In genomic region chr7:144942744-144943135, GRCm38 (mm10) we compare ENCODE assay signal across 8 mouse cellular contexts. TPM values are rescaled to one million over a fixed set of nuclear protein-coding genes. Genes with fewer than 3 reads are reported as not detected.
DNase-seq lines count a peak whose midpoint lies in the region; ATAC-seq and TF ChIP-seq lines count a peak whose summit lies in the region.

No protein-coding gene starts in this region.

- H3K4me1 ChIP-seq in heart, embryonic 14.5 days (ENCODE audit: control insufficient read depth in 2 of 2, insufficient read depth in 2 of 2, low read length in 2 of 2): peaks cover 18% of the 10 kb centered on the region in 2 experiments
- H3K4me1 ChIP-seq in embryonic facial prominence, embryonic 11.5 days (ENCODE audit: control insufficient read depth, insufficient read depth, low read length): no peaks in the 10 kb centered on the region
- H3K4me1 ChIP-seq in kidney, embryonic 16.5 days (ENCODE audit: insufficient read depth, low read length): peaks cover 24% of the 10 kb centered on the region
- peaks cover 13% of the 10 kb centered on the region for H3K4me1 ChIP-seq in midbrain, postnatal 0 days (ENCODE audit: insufficient read depth, low read length)

- DNase-seq in heart, postnatal 25 days (ENCODE audit: low spot score): no peak
- DNase-seq in embryonic facial prominence, embryonic 11.5 days (ENCODE audit: low spot score): peak; percentile 44
- DNase-seq in midbrain, postnatal 0 days (ENCODE audit: low spot score): no peak
- DNase-seq in spleen, adult 12 weeks (ENCODE audit: low spot score): no peak
- no peak for DNase-seq in urinary bladder, postnatal 25 days (ENCODE audit: low spot score)
- DNase-seq in frontal cortex, postnatal 10 days (ENCODE audit: low spot score in 2 of 2): no peak

- H3K9ac ChIP-seq in heart, embryonic 14.5 days (ENCODE audit: low read length): peak overlapping the region; percentile 59
- peak overlapping the region; percentile 67 for H3K9ac ChIP-seq in embryonic facial prominence, embryonic 11.5 days (replicated peaks; ENCODE audit: low read length)
- peak overlapping the region; percentile 67 for H3K9ac ChIP-seq in kidney, embryonic 16.5 days (replicated peaks; ENCODE audit: low read length)
- no peak overlapping the region for H3K9ac ChIP-seq in midbrain, postnatal 0 days (replicated peaks; ENCODE audit: low read length, poor library complexity, severe bottlenecking)

- H3K9me3 ChIP-seq in heart, embryonic 14.5 days (ENCODE audit: control insufficient read depth, low read length): no peaks in the 10 kb centered on the region
- H3K9me3 ChIP-seq in embryonic facial prominence, embryonic 11.5 days (replicated peaks; ENCODE audit: control insufficient read depth, low read length): no peaks in the 10 kb centered on the region
- H3K9me3 ChIP-seq in kidney, embryonic 16.5 days (ENCODE audit: low read length): no peaks in the 10 kb centered on the region
- no peaks in the 10 kb centered on the region for H3K9me3 ChIP-seq in midbrain, postnatal 0 days (ENCODE audit: low read length)

- no peak for ATAC-seq in heart, embryonic 14.5 days (ENCODE audit: insufficient number of reproducible peaks, insufficient read depth, low FRiP score, low read depth)
- ATAC-seq in embryonic facial prominence, embryonic 11.5 days (replicated peaks; ENCODE audit: insufficient number of reproducible peaks, low FRiP score, low TSS enrichment, low read depth): no peak
- ATAC-seq in kidney, embryonic 16.5 days (ENCODE audit: low FRiP score, low TSS enrichment): no peak
- ATAC-seq in midbrain, postnatal 0 days (ENCODE audit: low FRiP score): no peak

- peak overlapping the region; percentile 78 to 96; a peak in 3 of 4 replicates for H3K27ac ChIP-seq in heart, embryonic 14.5 days (replicated peaks in 1 of 2; ENCODE audit: control insufficient read depth in 1 of 2, insufficient read depth in 1 of 2, low read depth in 2 of 2, low read length in 2 of 2)
- H3K27ac ChIP-seq in embryonic facial prominence, embryonic 11.5 days (replicated peaks; ENCODE audit: low read depth, low read length): peak overlapping the region; percentile 86
- H3K27ac ChIP-seq in kidney, embryonic 16.5 days (ENCODE audit: low read length): peak overlapping the region; percentile 98
- H3K27ac ChIP-seq in midbrain, postnatal 0 days (ENCODE audit: low read depth, low read length): no peak overlapping the region

- H3K27me3 ChIP-seq in heart, embryonic 14.5 days (ENCODE audit: control insufficient read depth, insufficient read depth, low read length): no peaks in the 10 kb centered on the region
- H3K27me3 ChIP-seq in embryonic facial prominence, embryonic 11.5 days (ENCODE audit: control insufficient read depth, insufficient read depth, low read length): no peaks in the 10 kb centered on the region
- no peaks in the 10 kb centered on the region for H3K27me3 ChIP-seq in kidney, embryonic 16.5 days (ENCODE audit: insufficient read depth, low read length)
- peaks cover 37% of the 10 kb centered on the region for H3K27me3 ChIP-seq in midbrain, postnatal 0 days (ENCODE audit: insufficient read depth, low read length)

- H3K4me3 ChIP-seq in heart, embryonic 14.5 days (ENCODE audit: control insufficient read depth in 1 of 2, insufficient read depth in 1 of 2, low read depth in 1 of 2, low read length in 2 of 2): peak overlapping the region; percentile 39 to 74
- H3K4me3 ChIP-seq in embryonic facial prominence, embryonic 11.5 days (ENCODE audit: low read depth, low read length): peak overlapping the region; percentile 36
- peak overlapping the region; percentile 85 for H3K4me3 ChIP-seq in kidney, embryonic 16.5 days (ENCODE audit: low read length)
- H3K4me3 ChIP-seq in midbrain, postnatal 0 days (ENCODE audit: low read depth, low read length): peak overlapping the region; percentile 47

- intact Hi-C loops in heart, postnatal 25 days (cut with DNase I): loop anchor here (2.0 to 5.0 kb wide), 2 partner anchors 55 to 88 kb away; no protein-coding TSS in a partner anchor

- no peak for TF ChIP-seq CTCF in midbrain, postnatal 0 days (IDR thresholded peaks at IDR 0.05)

- 1% methylated on average over 20 of the region's 20 CpGs for WGBS in heart, embryonic 14.5 days
- under 1% methylated on average over 20 of the region's 20 CpGs for WGBS in embryonic facial prominence, embryonic 11.5 days
- 0% methylated on average over 20 of the region's 20 CpGs for WGBS in kidney, embryonic 16.5 days
- WGBS in midbrain, postnatal 0 days: under 1% methylated on average over 20 of the region's 20 CpGs

- peak overlapping the region; percentile 94 for H3K4me2 ChIP-seq in heart, embryonic 14.5 days (ENCODE audit: low read length)
- H3K4me2 ChIP-seq in embryonic facial prominence, embryonic 11.5 days (ENCODE audit: low read depth, low read length): peak overlapping the region; percentile 76
- H3K4me2 ChIP-seq in kidney, embryonic 16.5 days (replicated peaks; ENCODE audit: low read depth, low read length): peak overlapping the region; percentile 96
- peak overlapping the region; percentile 93 for H3K4me2 ChIP-seq in midbrain, postnatal 0 days (ENCODE audit: low read depth, low read length, poor library complexity, severe bottlenecking)

- H3K36me3 ChIP-seq in heart, embryonic 14.5 days (ENCODE audit: control insufficient read depth, insufficient read depth, low read length): no peaks in the 10 kb centered on the region
- H3K36me3 ChIP-seq in embryonic facial prominence, embryonic 11.5 days (replicated peaks; ENCODE audit: control insufficient read depth, insufficient read depth, low read depth, low read length): no peaks in the 10 kb centered on the region
- no peaks in the 10 kb centered on the region for H3K36me3 ChIP-seq in kidney, embryonic 16.5 days (ENCODE audit: insufficient read depth, low read length)
- no peaks in the 10 kb centered on the region for H3K36me3 ChIP-seq in midbrain, postnatal 0 days (ENCODE audit: insufficient read depth, low read length)

RNA-seq across cellular contexts. Expression of gene Ccnd1, which starts 3.0 kb away (rescaled TPM):
- 48.7 and 63.7 TPM in 2 replicates for polyA plus RNA-seq in heart, embryonic 14.5 days (2014; fragmentation: Nextera tagmentation; extraction: Ambion mirVana)
- total RNA-seq in heart, postnatal 25 days (2021): 10 to 100 TPM; 41.2 to 42.1 TPM
- 208 and 223 TPM in 2 replicates for polyA plus RNA-seq in embryonic facial prominence, embryonic 11.5 days (2014; fragmentation: Nextera tagmentation; extraction: Ambion mirVana)
- 185 and 234 TPM in 2 replicates for polyA plus RNA-seq in kidney, embryonic 16.5 days (2015; fragmentation: Nextera tagmentation; extraction: Ambion mirVana)
- 26.3 and 32.8 TPM in 2 replicates for total RNA-seq in midbrain, postnatal 0 days (2014; rRNA removed)
- polyA plus RNA-seq in midbrain, postnatal 0 days (2015; fragmentation: Nextera tagmentation; extraction: Ambion mirVana): 17.9 and 18.5 TPM in 2 replicates

RNA-seq across cellular contexts. Expression of gene LTO1, which starts 27.8 kb away (rescaled TPM):
- 16.1 and 19.2 TPM in 2 replicates for polyA plus RNA-seq in heart, embryonic 14.5 days (2014; fragmentation: Nextera tagmentation; extraction: Ambion mirVana)
- total RNA-seq in heart, postnatal 25 days (2021): 10 to 100 TPM; 11.9 to 14.7 TPM
- 21.0 and 24.5 TPM in 2 replicates for polyA plus RNA-seq in embryonic facial prominence, embryonic 11.5 days (2014; fragmentation: Nextera tagmentation; extraction: Ambion mirVana)
- 31.4 and 33.7 TPM in 2 replicates for polyA plus RNA-seq in kidney, embryonic 16.5 days (2015; fragmentation: Nextera tagmentation; extraction: Ambion mirVana)
- total RNA-seq in midbrain, postnatal 0 days (2014; rRNA removed): 19.2 and 19.8 TPM in 2 replicates
- polyA plus RNA-seq in midbrain, postnatal 0 days (2015; fragmentation: Nextera tagmentation; extraction: Ambion mirVana): 17.9 and 18.9 TPM in 2 replicates

RNA-seq across cellular contexts. Expression of gene Fgf15, which starts 46.4 kb away (rescaled TPM):
- not detected in 2 replicates for polyA plus RNA-seq in heart, embryonic 14.5 days (2014; fragmentation: Nextera tagmentation; extraction: Ambion mirVana)
- not detected for total RNA-seq in heart, postnatal 25 days (2021)
- polyA plus RNA-seq in embryonic facial prominence, embryonic 11.5 days (2014; fragmentation: Nextera tagmentation; extraction: Ambion mirVana): 25.4 and 29.1 TPM in 2 replicates
- polyA plus RNA-seq in kidney, embryonic 16.5 days (2015; fragmentation: Nextera tagmentation; extraction: Ambion mirVana): 2.9 and 3.1 TPM in 2 replicates
- 7.9 and 9.3 TPM in 2 replicates for total RNA-seq in midbrain, postnatal 0 days (2014; rRNA removed)
- 3.8 and 5.1 TPM in 2 replicates for polyA plus RNA-seq in midbrain, postnatal 0 days (2015; fragmentation: Nextera tagmentation; extraction: Ambion mirVana)
